Mouse (Mus musculus) cortical plate, adult 2 months (tissue): ENCODE results near the gene Ppef2.

Experiments
- CTCF ChIP-seq: fragments of 200-500 bp; IDR thresholded peaks from 2 replicates; pipeline ENCODE4 v1.5.1; 2011; ENCODE audit warnings: mild to moderate bottlenecking, control low read depth, low read length; ENCODE audit not compliant: insufficient read depth; ENCODE audit errors: extremely low read depth
- POLR2A ChIP-seq: fragments of 200-500 bp; IDR thresholded peaks from 2 replicates; pipeline ENCODE4 v1.6.1; 2011; ENCODE audit warnings: mild to moderate bottlenecking, low read length, control low read depth; ENCODE audit not compliant: insufficient read depth; ENCODE audit errors: extremely low read depth

GRCm38 (mm10) chr5:92196895-92197811 is 58.9 kb downstream of the Ppef2 start:
- no peak for TF ChIP-seq POLR2A
- no peak for TF ChIP-seq CTCF
